Mouse (Mus musculus) forebrain, embryonic 12.5 days (tissue): ENCODE results near the gene Myo1a. TPM values are rescaled to one million over a fixed set of nuclear protein-coding genes. Genes with fewer than 3 reads are reported as not detected.

ENCODE experiments used
- ATAC-seq: fragments of 200-750 bp; cut with Nextera tagmentation; 2 replicates; pipeline ENCODE4 v1.8.0; 2017; ENCODE audit warnings: moderate TSS enrichment; ENCODE audit not compliant: low FRiP score
- H3K27ac ChIP-seq: fragments of 300-500 bp; sonication (generic); 2 replicates; pipeline ENCODE4 v1.5.1; 2016; ENCODE audit warnings: mild to moderate bottlenecking
- H3K27me3 ChIP-seq: fragments of 300-500 bp; sonication (generic); 2 replicates; pipeline ENCODE4 v1.6.1; 2016; ENCODE audit warnings: mild to moderate bottlenecking
- H3K36me3 ChIP-seq: fragments of 300-500 bp; sonication (generic); replicated peaks from 2 replicates; pipeline ENCODE4 v1.6.1; 2016; ENCODE audit warnings: mild to moderate bottlenecking
- H3K4me1 ChIP-seq: fragments of 300-500 bp; sonication (generic); 2 replicates; pipeline ENCODE4 v1.6.1; 2016
- H3K4me2 ChIP-seq: fragments of 300-500 bp; sonication (generic); 2 replicates; pipeline ENCODE4 v1.6.1; 2016; ENCODE audit warnings: mild to moderate bottlenecking, moderate library complexity
- H3K4me3 ChIP-seq: fragments of 300-500 bp; sonication (generic); replicated peaks from 2 replicates; pipeline ENCODE4 v1.5.1; 2016; ENCODE audit warnings: mild to moderate bottlenecking
- H3K9ac ChIP-seq: fragments of 300-500 bp; sonication (generic); 2 replicates; pipeline ENCODE4 v1.6.1; 2016; ENCODE audit warnings: mild to moderate bottlenecking
- H3K9me3 ChIP-seq: fragments of 300-500 bp; sonication (generic); 2 replicates; pipeline ENCODE4 v1.6.1; 2016
- WGBS: fragments of 180-500 bp; shearing (Covaris S2); methylation state at CpG from one replicate; pipeline ENCODE4 v1.1.7; 2016; 5-methylcytosine and 5-hydroxymethylcytosine counted together
- polyA plus RNA-seq: library from polyadenylated mRNA; unstranded; fragments of >200 nt; fragmentation: Nextera tagmentation; extraction: Ambion mirVana; gene quantifications from 2 replicates; pipeline ENCODE4 v1.2.1, GENCODE M21; 2016

The Myo1a gene
- polyA plus RNA-seq, 1 experiment from 2014 or later: 0.50 TPM

DNA sequence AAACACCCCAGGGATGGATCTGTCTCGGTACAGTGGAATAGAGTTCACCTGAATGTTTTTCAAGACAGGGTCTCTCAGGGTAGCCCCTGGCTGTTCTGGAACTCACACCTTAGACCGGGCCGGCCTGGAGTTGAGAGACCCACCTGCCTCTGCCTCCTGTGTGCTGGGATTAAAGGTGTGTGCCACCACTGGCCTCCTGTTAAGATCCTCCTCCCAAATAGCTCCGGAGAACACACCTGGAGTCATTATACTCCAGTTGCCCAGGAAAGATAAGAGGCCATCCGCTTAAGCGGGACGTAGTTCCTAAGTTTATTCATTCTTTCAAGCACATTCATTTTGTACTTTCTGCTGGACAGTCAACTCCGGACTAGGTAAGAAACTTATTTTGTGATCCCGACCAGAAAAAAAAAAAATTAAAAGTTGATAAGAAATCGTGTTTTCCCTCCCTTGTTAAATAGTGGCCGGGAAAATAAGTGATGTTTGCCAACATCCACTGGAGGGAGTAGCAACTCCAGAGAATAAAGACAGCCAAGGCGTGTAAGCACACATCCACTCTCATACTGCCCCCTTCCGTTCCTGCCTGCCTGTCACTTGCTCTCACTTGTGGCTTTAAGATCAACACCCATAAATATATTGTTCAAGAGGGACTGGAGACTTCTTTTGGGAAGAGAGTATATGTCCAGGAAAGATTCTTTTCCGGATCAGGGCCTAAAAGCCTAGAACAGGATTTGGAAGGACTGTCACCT, 27.2 kb upstream of the Myo1a start:
- H3K4me2 ChIP-seq: peak overlapping the region; percentile 91
- H3K9me3 ChIP-seq: no peaks in the 10 kb centered on the region
- ATAC-seq: no peak
- H3K4me1 ChIP-seq: peaks cover 11% of the 10 kb centered on the region
- 12% methylated on average over 14 of the region's 14 CpGs for WGBS
- H3K9ac ChIP-seq: peak overlapping the region; percentile 81
- H3K27ac ChIP-seq: 0 out of 2 replicates have a peak overlapping the region, but pooled peaks have one; percentile 73
- H3K4me3 ChIP-seq: peak overlapping the region; percentile 76
- no peaks in the 10 kb centered on the region for H3K27me3 ChIP-seq
- no peaks in the 10 kb centered on the region for H3K36me3 ChIP-seq

DNA sequence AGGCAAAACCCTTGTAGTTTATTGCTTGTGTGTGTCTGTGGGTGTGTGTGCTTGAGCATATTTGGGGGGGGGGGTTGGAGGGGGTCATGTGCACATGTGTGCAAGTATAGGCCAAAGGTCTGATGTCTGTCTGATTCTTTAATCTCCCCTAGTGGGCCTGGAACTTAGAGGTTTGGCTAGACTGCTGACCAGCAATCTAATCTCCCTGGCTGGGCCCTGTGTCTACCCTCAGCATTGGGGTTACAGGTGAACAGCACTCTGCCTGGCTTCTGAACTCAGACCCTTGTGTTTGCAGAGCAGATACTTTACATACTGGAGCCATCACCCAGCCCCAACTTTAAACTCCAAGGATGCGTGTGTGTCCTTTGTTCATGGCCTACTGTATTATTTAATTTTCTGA, 25.8 kb upstream of the Myo1a start:
- Histone ChIP-seq H3K4me3 (no peak overlapping the region), H3K27me3 (no peaks in the 10 kb centered on the region), H3K4me1 (peaks cover 11% of the 10 kb centered on the region), H3K27ac (no peak overlapping the region), H3K36me3 (no peaks in the 10 kb centered on the region), H3K9ac (no peak overlapping the region), H3K4me2 (no peak overlapping the region), H3K9me3 (no peaks in the 10 kb centered on the region)
- 80% methylated on average over 1 of the region's 1 CpGs for WGBS
- no peak for ATAC-seq

GRCm38 (mm10) chr10:127679881-127680280, 25.1 kb upstream of the Myo1a start:
- no peak for ATAC-seq
- no peak overlapping the region for H3K27ac ChIP-seq
- H3K9ac ChIP-seq: no peak overlapping the region
- WGBS: 92% methylated on average over 3 of the region's 3 CpGs
- H3K4me1 ChIP-seq: peaks cover 11% of the 10 kb centered on the region
- H3K9me3 ChIP-seq: no peaks in the 10 kb centered on the region
- no peak overlapping the region for H3K4me2 ChIP-seq
- H3K27me3 ChIP-seq: no peaks in the 10 kb centered on the region
- H3K4me3 ChIP-seq: no peak overlapping the region
- no peaks in the 10 kb centered on the region for H3K36me3 ChIP-seq

GRCm38 (mm10) chr10:127682886-127683285, 22.1 kb upstream of the Myo1a start:
- ATAC-seq: no peak
- no peak overlapping the region for H3K9ac ChIP-seq
- WGBS: 96% methylated on average over 6 of the region's 6 CpGs
- H3K4me2 ChIP-seq: no peak overlapping the region
- H3K27ac ChIP-seq: no peak overlapping the region
- H3K4me1 ChIP-seq: peaks cover 7% of the 10 kb centered on the region
- H3K9me3 ChIP-seq: no peaks in the 10 kb centered on the region
- no peaks in the 10 kb centered on the region for H3K36me3 ChIP-seq
- no peaks in the 10 kb centered on the region for H3K27me3 ChIP-seq
- no peak overlapping the region for H3K4me3 ChIP-seq

DNA sequence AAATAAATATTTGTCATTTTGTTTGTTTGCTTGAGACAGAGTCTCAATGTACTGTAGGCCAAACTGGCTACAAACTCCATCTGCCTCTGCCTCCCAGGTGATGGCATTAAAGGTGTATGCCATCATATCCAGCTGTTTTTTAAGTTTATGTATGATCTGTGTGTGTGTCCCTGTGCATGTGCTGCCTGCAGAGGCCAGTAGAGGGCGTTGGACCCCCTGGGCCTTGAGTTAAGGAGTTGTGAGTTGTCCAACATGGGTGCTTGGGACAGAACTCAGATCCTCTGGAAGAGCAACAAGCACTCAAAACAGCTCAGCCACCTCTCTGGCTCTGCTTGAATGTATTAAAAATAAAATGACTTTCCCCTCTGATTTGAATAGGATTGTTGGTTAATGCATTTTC, 13.9 kb upstream of the Myo1a start:
- Histone ChIP-seq H3K4me2 (no peak overlapping the region), H3K4me1 (no peaks in the 10 kb centered on the region), H3K4me3 (no peak overlapping the region), H3K9me3 (no peaks in the 10 kb centered on the region), H3K9ac (no peak overlapping the region), H3K27ac (no peak overlapping the region), H3K36me3 (peaks cover 46% of the 10 kb centered on the region), H3K27me3 (no peaks in the 10 kb centered on the region)
- no peak for ATAC-seq
- 45% methylated on average over 1 of the region's 1 CpGs for WGBS

DNA sequence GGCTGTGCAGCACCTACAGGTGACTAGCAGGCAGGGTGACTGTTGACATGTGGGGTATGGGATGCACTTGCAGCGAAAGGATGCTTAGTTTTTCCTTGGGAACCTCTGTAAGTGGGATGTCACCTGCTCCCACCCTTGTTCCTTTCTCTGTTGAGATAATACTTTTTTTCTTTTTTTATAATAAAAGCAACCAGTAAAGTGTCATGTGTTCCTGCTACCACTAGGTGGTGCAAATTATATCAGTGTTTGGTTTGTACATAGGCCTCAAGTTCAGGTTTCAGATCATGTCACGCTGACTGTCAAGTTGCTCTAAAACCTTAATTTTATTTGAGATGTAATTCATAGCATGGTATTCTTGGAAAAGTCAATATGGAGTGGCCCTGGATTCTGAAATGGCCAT, 10.3 kb upstream of the Myo1a start:
- Histone ChIP-seq H3K27ac (no peak overlapping the region), H3K4me2 (no peak overlapping the region), H3K4me1 (no peaks in the 10 kb centered on the region), H3K27me3 (no peaks in the 10 kb centered on the region), H3K36me3 (peaks cover 66% of the 10 kb centered on the region), H3K9ac (no peak overlapping the region), H3K4me3 (no peak overlapping the region), H3K9me3 (no peaks in the 10 kb centered on the region)
- WGBS: 64% methylated on average over 2 of the region's 2 CpGs
- ATAC-seq: 0 out of 2 replicates have a peak, but pooled peaks have one; percentile 27

- Histone ChIP-seq H3K4me3 (no peak overlapping the region), H3K36me3 (peaks cover 63% of the 10 kb centered on the region), H3K4me1 (no peaks in the 10 kb centered on the region), H3K9me3 (no peaks in the 10 kb centered on the region), H3K27ac (no peak overlapping the region), H3K4me2 (no peak overlapping the region), H3K9ac (no peak overlapping the region), H3K27me3 (no peaks in the 10 kb centered on the region)
- no peak for ATAC-seq
- WGBS: 92% methylated on average over 7 of the region's 7 CpGs
These were observed 9.2 kb upstream of the Myo1a start for GRCm38 (mm10) chr10:127695775-127696174.

DNA sequence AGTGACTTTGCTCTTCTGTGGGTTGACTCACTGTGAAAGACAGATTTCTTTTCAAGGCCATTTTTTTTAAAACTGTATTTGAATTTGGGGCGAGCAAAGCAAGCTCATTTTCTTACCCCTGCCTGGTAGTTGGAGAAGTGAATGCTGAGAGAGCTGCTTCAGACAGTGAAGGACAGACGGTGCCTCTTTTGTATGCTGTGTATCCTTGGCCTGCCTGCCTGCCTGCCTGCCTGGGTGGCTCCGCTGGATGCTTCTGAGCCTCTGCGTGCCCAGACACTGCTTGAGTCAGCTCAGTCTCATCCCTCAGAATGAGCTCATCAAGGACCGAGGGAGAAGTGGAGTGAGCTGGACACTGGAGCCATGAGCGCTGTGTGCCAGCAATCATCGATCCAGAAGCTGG, 6.0 kb upstream of the Myo1a start:
- Histone ChIP-seq H3K9me3 (no peaks in the 10 kb centered on the region), H3K36me3 (peaks cover 43% of the 10 kb centered on the region), H3K4me1 (no peaks in the 10 kb centered on the region), H3K27me3 (no peaks in the 10 kb centered on the region), H3K27ac (no peak overlapping the region), H3K9ac (no peak overlapping the region), H3K4me2 (no peak overlapping the region), H3K4me3 (no peak overlapping the region)
- WGBS: 95% methylated on average over 7 of the region's 7 CpGs
- no peak for ATAC-seq

- Histone ChIP-seq H3K27ac (no peak overlapping the region), H3K4me1 (no peaks in the 10 kb centered on the region), H3K4me3 (no peak overlapping the region), H3K9me3 (no peaks in the 10 kb centered on the region), H3K4me2 (no peak overlapping the region), H3K36me3 (peaks cover 12% of the 10 kb centered on the region), H3K9ac (no peak overlapping the region), H3K27me3 (no peaks in the 10 kb centered on the region)
- WGBS: 58% methylated on average over 4 of the region's 4 CpGs
- ATAC-seq: no peak
These were observed 1.7 kb upstream of the Myo1a start for GRCm38 (mm10) chr10:127703299-127703698.

- H3K36me3 ChIP-seq: peaks cover 4% of the 10 kb centered on the region; the same call in 1 of the 2 replicates
- H3K27ac ChIP-seq: no peak overlapping the region
- no peak overlapping the region for H3K9ac ChIP-seq
- ATAC-seq: no peak
- no peaks in the 10 kb centered on the region for H3K9me3 ChIP-seq
- WGBS: 70% methylated on average over 2 of the region's 2 CpGs
- H3K4me3 ChIP-seq: no peak overlapping the region
- no peak overlapping the region for H3K4me2 ChIP-seq
- H3K4me1 ChIP-seq: no peaks in the 10 kb centered on the region
- no peaks in the 10 kb centered on the region for H3K27me3 ChIP-seq
These were observed 677 bp upstream of the Myo1a start for GRCm38 (mm10) chr10:127704293-127704692.

DNA sequence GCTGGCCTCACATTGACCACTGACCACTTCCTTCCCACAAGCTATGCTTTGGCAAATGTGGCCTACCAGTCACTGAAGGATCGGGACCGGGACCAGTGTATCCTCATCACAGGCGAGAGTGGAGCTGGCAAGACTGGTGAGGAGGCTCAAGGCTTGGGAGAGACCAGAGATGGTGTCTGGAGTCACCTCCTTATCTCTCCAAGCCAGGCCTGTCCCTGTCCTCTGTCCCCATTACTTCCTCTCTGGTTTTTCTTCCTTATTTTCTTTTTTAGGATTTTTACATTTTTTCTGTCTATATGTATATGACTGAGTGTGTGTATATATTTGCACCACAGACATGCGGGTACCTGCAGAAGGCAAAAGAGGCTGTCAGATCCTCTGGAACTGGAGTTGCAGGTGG, 813 bp downstream of the Myo1a start:
- Histone ChIP-seq H3K9me3 (no peaks in the 10 kb centered on the region), H3K4me3 (no peak overlapping the region), H3K27ac (no peak overlapping the region), H3K4me2 (no peak overlapping the region), H3K36me3 (no peaks in the 10 kb centered on the region), H3K9ac (no peak overlapping the region), H3K4me1 (no peaks in the 10 kb centered on the region), H3K27me3 (no peaks in the 10 kb centered on the region)
- ATAC-seq: no peak
- 96% methylated on average over 4 of the region's 4 CpGs for WGBS

GRCm38 (mm10) chr10:127707721-127708120, 2.8 kb downstream of the Myo1a start:
- no peak overlapping the region for H3K9ac ChIP-seq
- H3K4me3 ChIP-seq: no peak overlapping the region
- H3K4me1 ChIP-seq: no peaks in the 10 kb centered on the region
- 93% methylated on average over 7 of the region's 7 CpGs for WGBS
- no peaks in the 10 kb centered on the region for H3K9me3 ChIP-seq
- no peaks in the 10 kb centered on the region for H3K36me3 ChIP-seq
- H3K4me2 ChIP-seq: no peak overlapping the region
- ATAC-seq: no peak
- no peak overlapping the region for H3K27ac ChIP-seq
- H3K27me3 ChIP-seq: no peaks in the 10 kb centered on the region

GRCm38 (mm10) chr10:127708850-127709370, 3.9 kb downstream of the Myo1a start:
- H3K27ac ChIP-seq: no peak overlapping the region
- WGBS: 83% methylated on average over 3 of the region's 3 CpGs
- H3K4me1 ChIP-seq: no peaks in the 10 kb centered on the region
- H3K4me3 ChIP-seq: no peak overlapping the region
- H3K9ac ChIP-seq: no peak overlapping the region; the same call in 1 of the 2 replicates
- no peak overlapping the region for H3K4me2 ChIP-seq
- no peaks in the 10 kb centered on the region for H3K9me3 ChIP-seq
- no peaks in the 10 kb centered on the region for H3K27me3 ChIP-seq
- no peak for ATAC-seq
- H3K36me3 ChIP-seq: no peaks in the 10 kb centered on the region
